Mouse (Mus musculus): ENCODE measurements at regions not wholly inside any gene's neighbourhood (a gene's known extent, or its start where the extent isn't known, plus 50 kb on each side); places are given as distances from the start of the nearest gene placed in this dataset.

- H3K4me3 ChIP-seq (ENCODE audit: insufficient read depth in 1 of 2, low read depth in 1 of 2, low read length in 2 of 2, poor library complexity in 1 of 2, severe bottlenecking in 1 of 2): no peak overlapping the region
- in situ Hi-C loops (cut with MboI; ENCODE audit: low sequenced_read_pairs in 2 of 2, unreplicated experiment in 2 of 2): no loop called here
- H3K27ac ChIP-seq (ENCODE audit: insufficient read depth, low read depth, low read length, poor library complexity, severe bottlenecking): no peak overlapping the region
- H3K4me1 ChIP-seq (ENCODE audit: control insufficient read depth in 2 of 2, insufficient read depth in 2 of 2, low read length in 2 of 2, poor library complexity in 1 of 2): no peaks in the 10 kb centered on the region
- TF ChIP-seq CHD2 (IDR thresholded peaks at IDR 0.05; ENCODE audit: low read depth, low read length) (no peak), ZC3H11A (IDR thresholded peaks at IDR 0.05; ENCODE audit: borderline replicate concordance, low read depth, low read length) (no peak), ZNF384 (IDR thresholded peaks at IDR 0.05; ENCODE audit: low read depth, low read length) (no peak), MAFK (IDR thresholded peaks at IDR 0.05; ENCODE audit: insufficient read depth, low read depth, low read length) (no peak), HCFC1 (IDR thresholded peaks at IDR 0.05; ENCODE audit: borderline replicate concordance, insufficient read depth, low read length) (no peak)
- no peak overlapping the region for H3K9ac ChIP-seq (ENCODE audit: insufficient read depth, low read depth, low read length, poor library complexity, severe bottlenecking)
- no peaks in the 10 kb centered on the region for H3K9me3 ChIP-seq (ENCODE audit: control insufficient read depth, insufficient read depth, low read depth, low read length)
- DNase-seq (ENCODE audit: low read depth, low spot score): no peak
- no peaks in the 10 kb centered on the region for H3K36me3 ChIP-seq (ENCODE audit: control insufficient read depth, insufficient read depth, low read length, poor library complexity, severe bottlenecking)
Observed at GRCm38 (mm10) chr4:106251430-106251829, 64.6 kb upstream of the Usp24 start.

- no peak for TF ChIP-seq ZC3H11A (IDR thresholded peaks at IDR 0.05; ENCODE audit: borderline replicate concordance, low read depth, low read length)
- no peak for TF ChIP-seq ZNF384 (IDR thresholded peaks at IDR 0.05; ENCODE audit: low read depth, low read length)
- TF ChIP-seq CHD2 (IDR thresholded peaks at IDR 0.05; ENCODE audit: low read depth, low read length): no peak
- no peak for TF ChIP-seq MAFK (IDR thresholded peaks at IDR 0.05; ENCODE audit: insufficient read depth, low read depth, low read length)
- TF ChIP-seq HCFC1 (IDR thresholded peaks at IDR 0.05; ENCODE audit: borderline replicate concordance, insufficient read depth, low read length): no peak
- Histone ChIP-seq H3K4me1 (ENCODE audit: control insufficient read depth in 2 of 2, insufficient read depth in 2 of 2, low read length in 2 of 2, poor library complexity in 1 of 2) (no peaks in the 10 kb centered on the region), H3K36me3 (ENCODE audit: control insufficient read depth, insufficient read depth, low read length, poor library complexity, severe bottlenecking) (no peaks in the 10 kb centered on the region), H3K27ac (ENCODE audit: insufficient read depth, low read depth, low read length, poor library complexity, severe bottlenecking) (no peak overlapping the region), H3K4me3 (ENCODE audit: insufficient read depth in 1 of 2, low read depth in 1 of 2, low read length in 2 of 2, poor library complexity in 1 of 2, severe bottlenecking in 1 of 2) (no peak overlapping the region), H3K9ac (ENCODE audit: insufficient read depth, low read depth, low read length, poor library complexity, severe bottlenecking) (no peak overlapping the region), H3K9me3 (ENCODE audit: control insufficient read depth, insufficient read depth, low read depth, low read length) (no peaks in the 10 kb centered on the region)
- DNase-seq (ENCODE audit: low read depth, low spot score): no peak
- in situ Hi-C loops (cut with MboI; ENCODE audit: low sequenced_read_pairs in 2 of 2, unreplicated experiment in 2 of 2): no loop called here
Observed at GRCm38 (mm10) chr4:106252946-106253345, 63.1 kb upstream of the Usp24 start.

- Histone ChIP-seq H3K4me3 (ENCODE audit: insufficient read depth in 1 of 2, low read depth in 1 of 2, low read length in 2 of 2, poor library complexity in 1 of 2, severe bottlenecking in 1 of 2) (no peak overlapping the region), H3K36me3 (ENCODE audit: control insufficient read depth, insufficient read depth, low read length, poor library complexity, severe bottlenecking) (no peaks in the 10 kb centered on the region), H3K9me3 (ENCODE audit: control insufficient read depth, insufficient read depth, low read depth, low read length) (no peaks in the 10 kb centered on the region), H3K9ac (ENCODE audit: insufficient read depth, low read depth, low read length, poor library complexity, severe bottlenecking) (no peak overlapping the region), H3K27ac (ENCODE audit: insufficient read depth, low read depth, low read length, poor library complexity, severe bottlenecking) (no peak overlapping the region), H3K4me1 (ENCODE audit: control insufficient read depth in 2 of 2, insufficient read depth in 2 of 2, low read length in 2 of 2, poor library complexity in 1 of 2) (no peaks in the 10 kb centered on the region)
- no peak for TF ChIP-seq ZNF384 (IDR thresholded peaks at IDR 0.05; ENCODE audit: low read depth, low read length)
- TF ChIP-seq HCFC1 (IDR thresholded peaks at IDR 0.05; ENCODE audit: borderline replicate concordance, insufficient read depth, low read length): no peak
- no peak for TF ChIP-seq ZC3H11A (IDR thresholded peaks at IDR 0.05; ENCODE audit: borderline replicate concordance, low read depth, low read length)
- TF ChIP-seq MAFK (IDR thresholded peaks at IDR 0.05; ENCODE audit: insufficient read depth, low read depth, low read length): no peak
- TF ChIP-seq CHD2 (IDR thresholded peaks at IDR 0.05; ENCODE audit: low read depth, low read length): no peak
- no peak for DNase-seq (ENCODE audit: low read depth, low spot score)
- in situ Hi-C loops (cut with MboI; ENCODE audit: low sequenced_read_pairs in 2 of 2, unreplicated experiment in 2 of 2): no loop called here
Observed at GRCm38 (mm10) chr4:106254761-106255475, 61.1 kb upstream of the Usp24 start.

GRCm38 (mm10) chr4:106255959-106256609 lies 59.9 kb upstream of the Usp24 start:
- no peak overlapping the region for H3K27ac ChIP-seq (ENCODE audit: insufficient read depth, low read depth, low read length, poor library complexity, severe bottlenecking)
- no peak for DNase-seq (ENCODE audit: low read depth, low spot score)
- H3K9me3 ChIP-seq (ENCODE audit: control insufficient read depth, insufficient read depth, low read depth, low read length): no peaks in the 10 kb centered on the region
- H3K9ac ChIP-seq (ENCODE audit: insufficient read depth, low read depth, low read length, poor library complexity, severe bottlenecking): no peak overlapping the region
- in situ Hi-C loops (cut with MboI; ENCODE audit: low sequenced_read_pairs in 2 of 2, unreplicated experiment in 2 of 2): no loop called here
- TF ChIP-seq CHD2 (IDR thresholded peaks at IDR 0.05; ENCODE audit: low read depth, low read length) (no peak), ZC3H11A (IDR thresholded peaks at IDR 0.05; ENCODE audit: borderline replicate concordance, low read depth, low read length) (no peak), ZNF384 (IDR thresholded peaks at IDR 0.05; ENCODE audit: low read depth, low read length) (no peak), MAFK (IDR thresholded peaks at IDR 0.05; ENCODE audit: insufficient read depth, low read depth, low read length) (no peak), HCFC1 (IDR thresholded peaks at IDR 0.05; ENCODE audit: borderline replicate concordance, insufficient read depth, low read length) (no peak)
- no peaks in the 10 kb centered on the region for H3K36me3 ChIP-seq (ENCODE audit: control insufficient read depth, insufficient read depth, low read length, poor library complexity, severe bottlenecking)
- no peaks in the 10 kb centered on the region for H3K4me1 ChIP-seq (ENCODE audit: control insufficient read depth in 2 of 2, insufficient read depth in 2 of 2, low read length in 2 of 2, poor library complexity in 1 of 2)
- no peak overlapping the region for H3K4me3 ChIP-seq (ENCODE audit: insufficient read depth in 1 of 2, low read depth in 1 of 2, low read length in 2 of 2, poor library complexity in 1 of 2, severe bottlenecking in 1 of 2)
